18 mouse cellular contexts compared by ENCODE assay signal in genomic region chrX:20644780-20645179, GRCm38 (mm10).
"Had no signal": no experiment of that assay in that cellular context is flagged by ENCODE, and none has a peak within 500 bp of the region (broad histone marks: within the 10 kb centered on the region; RNA-seq: fewer than 3 reads in every experiment).

No protein-coding gene starts in this region.

- H3K4me1 ChIP-seq: limb, embryonic 10.5 days; limb, embryonic 13.5 days; liver, embryonic 12.5 days; liver, embryonic 15.5 days; lung, embryonic 15.5 days; midbrain, embryonic 12.5 days; midbrain, embryonic 15.5 days; neural tube, embryonic 12.5 days; neural tube, embryonic 15.5 days had no signal

- H3K27me3 ChIP-seq: limb, embryonic 13.5 days; liver, embryonic 12.5 days; liver, embryonic 15.5 days; lung, embryonic 15.5 days; midbrain, embryonic 12.5 days; midbrain, embryonic 15.5 days; neural tube, embryonic 12.5 days; neural tube, embryonic 15.5 days had no signal

- H3K27ac ChIP-seq: layer of hippocampus, adult 2 months; limb, embryonic 10.5 days; limb, embryonic 13.5 days; liver, embryonic 12.5 days; liver, embryonic 15.5 days; lung, embryonic 15.5 days; midbrain, embryonic 12.5 days; midbrain, embryonic 15.5 days; neural tube, embryonic 12.5 days; neural tube, embryonic 15.5 days had no signal

- ATAC-seq: liver, embryonic 12.5 days; midbrain, embryonic 15.5 days had no signal

- H3K4me3 ChIP-seq: layer of hippocampus, adult 2 months; limb, embryonic 10.5 days; limb, embryonic 13.5 days; liver, embryonic 12.5 days; liver, embryonic 15.5 days; lung, embryonic 15.5 days; midbrain, embryonic 12.5 days; midbrain, embryonic 15.5 days; neural tube, embryonic 12.5 days; neural tube, embryonic 15.5 days had no signal

- DNase-seq: kidney, adult 18-20 months; kidney, postnatal 14 days; layer of hippocampus, adult 9-11 months; liver; lung, adult 18-20 months; lung, postnatal 10 days; lung, postnatal 36 days; thymus, postnatal 25 days had no signal
